Mouse (Mus musculus): ENCODE results near the gene Gm20828.
"Not testable (repeated sequence)": the region's sequence is repeated elsewhere in the genome, so short reads cannot be mapped to it uniquely, and the experiment has no call there.

The Gm20828 gene

GRCm38 (mm10) chrY:11199274-11199673, at the start of gene Gm20828:
Gm20828 (minus strand) TSS chrY:11199374.
- DNase-seq (ENCODE audit: low spot score in 2 of 2): not testable (repeated sequence)
